Mouse (Mus musculus): ENCODE measurements around the gene Gcdh. TPM values are rescaled to one million over a fixed set of nuclear protein-coding genes. Genes with fewer than 3 reads are reported as not detected.
A peak's percentile ranks its signal among the peaks of the same experiment; 100 is the strongest.
"Not testable (repeated sequence)": the region's sequence is repeated elsewhere in the genome, so short reads cannot be mapped to it uniquely, and the experiment has no call there.

The Gcdh gene
- polyA plus RNA-seq, 1 experiment from 2014 or later: 35.5 TPM

- Histone ChIP-seq H3K27me3 (replicated peaks) (peaks cover 66% of the 10 kb centered on the region), H3K9me3 (replicated peaks) (0 out of 2 replicates have a peak, but pooled peaks cover 4% of the 10 kb centered on the region), H3K4me2 (no peak overlapping the region), H3K9ac (no peak overlapping the region), H3K36me3 (no peaks in the 10 kb centered on the region), H3K4me3 (no peak overlapping the region), H3K4me1 (replicated peaks) (peaks cover 18% of the 10 kb centered on the region), H3K27ac (ENCODE audit: poor library complexity, severe bottlenecking) (no peak overlapping the region)
- ATAC-seq (ENCODE audit: insufficient number of reproducible peaks, low FRiP score): no peak
- WGBS: 78% methylated on average over 6 of the region's 6 CpGs
Observed at GRCm38 (mm10) chr8:84910551-84910950, 16.8 kb upstream of the Gcdh start.

- H3K4me2 ChIP-seq: no peak overlapping the region
- 76% methylated on average over 5 of the region's 5 CpGs for WGBS
- H3K4me1 ChIP-seq (replicated peaks): peaks cover 18% of the 10 kb centered on the region
- no peaks in the 10 kb centered on the region for H3K36me3 ChIP-seq
- H3K9me3 ChIP-seq (replicated peaks): 0 out of 2 replicates have a peak, but pooled peaks cover 4% of the 10 kb centered on the region
- no peak overlapping the region for H3K4me3 ChIP-seq
- ATAC-seq (ENCODE audit: insufficient number of reproducible peaks, low FRiP score): no peak
- no peak overlapping the region for H3K27ac ChIP-seq (ENCODE audit: poor library complexity, severe bottlenecking)
- no peak overlapping the region for H3K9ac ChIP-seq
- H3K27me3 ChIP-seq (replicated peaks): peaks cover 60% of the 10 kb centered on the region
Observed at GRCm38 (mm10) chr8:84909949-84910348, 16.2 kb upstream of the Gcdh start.

GRCm38 (mm10) chr8:84909162-84909767 lies 15.5 kb upstream of the Gcdh start:
- peaks cover 18% of the 10 kb centered on the region for H3K4me1 ChIP-seq (replicated peaks)
- peak overlapping the region; percentile 62 for H3K4me3 ChIP-seq
- 43% methylated on average over 20 of the region's 20 CpGs for WGBS
- no peaks in the 10 kb centered on the region for H3K36me3 ChIP-seq
- no peak overlapping the region for H3K27ac ChIP-seq (ENCODE audit: poor library complexity, severe bottlenecking)
- peaks cover 57% of the 10 kb centered on the region for H3K27me3 ChIP-seq (replicated peaks)
- 0 out of 2 replicates have a peak, but pooled peaks cover 4% of the 10 kb centered on the region for H3K9me3 ChIP-seq (replicated peaks)
- H3K9ac ChIP-seq: peak overlapping the region; percentile 80; the same call in 1 of the 2 replicates
- ATAC-seq (ENCODE audit: insufficient number of reproducible peaks, low FRiP score): peak; percentile 5; the same call in 1 of the 2 replicates
- peak overlapping the region; percentile 92 for H3K4me2 ChIP-seq

- H3K4me1 ChIP-seq (replicated peaks): peaks cover 18% of the 10 kb centered on the region
Observed at GRCm38 (mm10) chr8:84908421-84909161, 14.9 kb upstream of the Gcdh start, which contains the start of gene Dnase2a. Gene Dnase2a (plus strand): TSS chr8:84908560.

GRCm38 (mm10) chr8:84907979-84908378 lies 14.3 kb upstream of the Gcdh start:
- not testable (repeated sequence) for ATAC-seq (ENCODE audit: insufficient number of reproducible peaks, low FRiP score); H3K27ac ChIP-seq (ENCODE audit: poor library complexity, severe bottlenecking); H3K9me3 ChIP-seq (replicated peaks); H3K36me3 ChIP-seq; H3K9ac ChIP-seq
- H3K4me3 ChIP-seq: peak overlapping the region; percentile 62
- peaks cover 46% of the 10 kb centered on the region for H3K27me3 ChIP-seq (replicated peaks)
- peak overlapping the region; percentile 92 for H3K4me2 ChIP-seq
- H3K4me1 ChIP-seq (replicated peaks): peaks cover 17% of the 10 kb centered on the region
- 25% methylated on average over 7 of the region's 7 CpGs for WGBS

More at GRCm38 (mm10) chr8:84908421-84909161, 14.9 kb upstream of the Gcdh start, which contains the start of gene Dnase2a:
- peak within 1 kb of the TSS; percentile 80 for H3K9ac ChIP-seq
- peak; percentile 95 for ATAC-seq (ENCODE audit: insufficient number of reproducible peaks, low FRiP score)
- peaks cover 52% of the 10 kb centered on the region for H3K27me3 ChIP-seq (replicated peaks)
- H3K4me3 ChIP-seq: peak within 1 kb of the TSS; percentile 62
- peak within 1 kb of the TSS; percentile 92 for H3K4me2 ChIP-seq
- under 1% methylated on average over 45 of the region's 45 CpGs for WGBS
- H3K27ac ChIP-seq (ENCODE audit: poor library complexity, severe bottlenecking): no peak within 1 kb of the TSS
- no peaks in the 10 kb centered on the region for H3K9me3 ChIP-seq (replicated peaks)
- H3K36me3 ChIP-seq: no peaks in the 10 kb centered on the region

- WGBS: 79% methylated on average over 8 of the region's 8 CpGs
- no peak for ATAC-seq (ENCODE audit: insufficient number of reproducible peaks, low FRiP score)
- H3K9ac ChIP-seq: no peak overlapping the region
Observed at GRCm38 (mm10) chr8:84907493-84907892, 13.8 kb upstream of the Gcdh start.

GRCm38 (mm10) chr8:84907037-84907436 lies 13.3 kb upstream of the Gcdh start:
- peaks cover 39% of the 10 kb centered on the region for H3K27me3 ChIP-seq (replicated peaks)
- no peak overlapping the region for H3K9ac ChIP-seq
- no peaks in the 10 kb centered on the region for H3K36me3 ChIP-seq
- no peak for ATAC-seq (ENCODE audit: insufficient number of reproducible peaks, low FRiP score)
- no peak overlapping the region for H3K27ac ChIP-seq (ENCODE audit: poor library complexity, severe bottlenecking)
- peaks cover 13% of the 10 kb centered on the region for H3K4me1 ChIP-seq (replicated peaks)
- no peak overlapping the region for H3K4me3 ChIP-seq
- WGBS: 89% methylated on average over 9 of the region's 9 CpGs
- no peak overlapping the region for H3K4me2 ChIP-seq
- H3K9me3 ChIP-seq (replicated peaks): no peaks in the 10 kb centered on the region

More at GRCm38 (mm10) chr8:84907493-84907892, 13.8 kb upstream of the Gcdh start:
- no peaks in the 10 kb centered on the region for H3K9me3 ChIP-seq (replicated peaks)
- H3K4me2 ChIP-seq: no peak overlapping the region
- H3K27me3 ChIP-seq (replicated peaks): peaks cover 41% of the 10 kb centered on the region
- H3K4me1 ChIP-seq (replicated peaks): peaks cover 14% of the 10 kb centered on the region
- no peak overlapping the region for H3K4me3 ChIP-seq
- H3K36me3 ChIP-seq: no peaks in the 10 kb centered on the region
- H3K27ac ChIP-seq (ENCODE audit: poor library complexity, severe bottlenecking): no peak overlapping the region

GRCm38 (mm10) chr8:84904351-84904750 lies 10.6 kb upstream of the Gcdh start:
- no peaks in the 10 kb centered on the region for H3K36me3 ChIP-seq
- 83% methylated on average over 7 of the region's 7 CpGs for WGBS
- H3K4me3 ChIP-seq: no peak overlapping the region
- H3K27ac ChIP-seq (ENCODE audit: poor library complexity, severe bottlenecking): no peak overlapping the region
- H3K4me1 ChIP-seq (replicated peaks): peaks cover 13% of the 10 kb centered on the region
- no peak overlapping the region for H3K9ac ChIP-seq
- H3K9me3 ChIP-seq (replicated peaks): no peaks in the 10 kb centered on the region
- H3K27me3 ChIP-seq (replicated peaks): peaks cover 29% of the 10 kb centered on the region
- H3K4me2 ChIP-seq: no peak overlapping the region
- no peak for ATAC-seq (ENCODE audit: insufficient number of reproducible peaks, low FRiP score)

- H3K9ac ChIP-seq: peak overlapping the region; percentile 78
- no peaks in the 10 kb centered on the region for H3K9me3 ChIP-seq (replicated peaks)
- under 1% methylated on average over 68 of the region's 68 CpGs for WGBS
- 0 out of 2 replicates have a peak overlapping the region, but pooled peaks have one; percentile 30 for H3K27ac ChIP-seq (ENCODE audit: poor library complexity, severe bottlenecking)
- H3K4me2 ChIP-seq: peak overlapping the region; percentile 97
- H3K4me1 ChIP-seq (replicated peaks): peaks cover 7% of the 10 kb centered on the region; the same call in 1 of the 2 replicates
- peak; percentile 90 for ATAC-seq (ENCODE audit: insufficient number of reproducible peaks, low FRiP score)
- H3K27me3 ChIP-seq (replicated peaks): peaks cover 24% of the 10 kb centered on the region
- H3K36me3 ChIP-seq: no peaks in the 10 kb centered on the region
- peak overlapping the region; percentile 66 for H3K4me3 ChIP-seq
Observed at GRCm38 (mm10) chr8:84902920-84903661, 9.4 kb upstream of the Gcdh start.

- Histone ChIP-seq H3K27ac (ENCODE audit: poor library complexity, severe bottlenecking) (0 out of 2 replicates have a peak overlapping the region, but pooled peaks have one; percentile 30), H3K9ac (peak overlapping the region; percentile 78), H3K4me2 (peak overlapping the region; percentile 97), H3K36me3 (no peaks in the 10 kb centered on the region), H3K9me3 (replicated peaks) (no peaks in the 10 kb centered on the region), H3K27me3 (replicated peaks) (peaks cover 24% of the 10 kb centered on the region), H3K4me3 (peak overlapping the region; percentile 66), H3K4me1 (replicated peaks) (peaks cover 7% of the 10 kb centered on the region; the same call in 1 of the 2 replicates)
- WGBS: 3% methylated on average over 24 of the region's 24 CpGs
- ATAC-seq (ENCODE audit: insufficient number of reproducible peaks, low FRiP score): no peak
Observed at GRCm38 (mm10) chr8:84902367-84902919, 8.7 kb upstream of the Gcdh start.

Data from heart, embryonic 12.5 days (tissue).